Mouse (Mus musculus): ENCODE measurements around the gene Kif1b. TPM values are rescaled to one million over a fixed set of nuclear protein-coding genes. Genes with fewer than 3 reads are reported as not detected.
A peak's percentile ranks its signal among the peaks of the same experiment; 100 is the strongest.
"Not testable (repeated sequence)": the region's sequence is repeated elsewhere in the genome, so short reads cannot be mapped to it uniquely, and the experiment has no call there.

The Kif1b gene
- total RNA-seq, 2 experiments from 2014 or later = 259 to 283 TPM

DNA sequence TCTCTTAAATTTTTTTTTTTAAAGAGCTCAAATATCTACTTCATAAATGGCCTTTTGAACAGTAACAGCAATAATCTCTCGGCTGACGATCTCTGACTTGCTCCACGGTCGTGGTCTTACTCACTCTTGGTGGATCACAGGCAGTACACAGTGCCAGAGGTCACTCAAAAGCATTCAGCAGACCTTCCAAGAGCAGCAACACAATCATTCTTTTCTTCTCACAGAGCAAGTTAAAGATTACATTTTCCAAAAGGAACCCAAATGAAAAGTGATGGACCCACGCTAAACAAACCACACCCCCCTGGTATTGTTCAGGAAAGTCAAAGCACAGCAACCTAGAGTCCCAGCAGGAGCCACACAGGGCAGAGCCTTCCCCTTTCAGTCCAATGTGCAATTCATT lies 130.4 kb downstream of the Kif1b start:
- intact Hi-C loops (cut with DNase I) = no loop called here
- DNase-seq = no peak

DNA sequence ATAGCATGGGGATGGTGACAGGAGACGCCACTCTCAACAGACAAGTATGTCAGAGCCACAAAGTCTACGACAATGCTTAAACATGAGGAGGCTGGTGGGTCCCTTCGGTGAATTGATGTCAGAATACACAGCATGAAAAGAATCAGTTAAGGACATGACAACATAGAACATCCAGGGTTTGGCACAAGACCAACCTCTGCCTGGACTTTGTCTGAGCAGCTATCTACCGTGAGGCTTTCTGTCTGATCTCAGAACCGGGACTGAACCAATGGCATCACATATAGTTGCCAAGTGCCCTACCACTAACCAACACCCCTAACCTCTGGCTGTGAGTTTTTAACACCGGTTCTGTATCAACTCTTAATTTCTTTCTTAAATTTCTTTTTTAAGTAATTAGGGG lies 130.8 kb downstream of the Kif1b start:
- intact Hi-C loops (cut with DNase I) = no loop called here
- DNase-seq = no peak

DNA sequence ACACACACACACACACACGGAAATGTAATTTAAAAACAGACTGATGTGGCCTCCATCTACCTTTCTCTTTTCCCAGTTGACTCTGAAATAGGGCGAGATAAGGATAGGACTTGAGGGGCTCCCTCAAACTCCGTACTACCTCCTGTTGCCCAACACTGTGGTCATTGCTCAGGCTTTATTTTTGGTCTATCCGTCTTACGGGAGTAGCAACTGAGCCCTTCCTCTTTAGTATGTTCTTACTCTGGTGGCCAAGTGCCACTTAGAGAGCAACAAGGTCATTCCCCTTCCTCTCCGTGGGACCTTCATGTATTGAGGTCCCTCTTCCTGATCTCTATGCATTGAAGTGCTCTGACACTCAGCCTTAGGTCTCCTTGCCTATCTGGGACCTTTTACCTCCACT lies 133.8 kb downstream of the Kif1b start:
- no peak for DNase-seq

DNA sequence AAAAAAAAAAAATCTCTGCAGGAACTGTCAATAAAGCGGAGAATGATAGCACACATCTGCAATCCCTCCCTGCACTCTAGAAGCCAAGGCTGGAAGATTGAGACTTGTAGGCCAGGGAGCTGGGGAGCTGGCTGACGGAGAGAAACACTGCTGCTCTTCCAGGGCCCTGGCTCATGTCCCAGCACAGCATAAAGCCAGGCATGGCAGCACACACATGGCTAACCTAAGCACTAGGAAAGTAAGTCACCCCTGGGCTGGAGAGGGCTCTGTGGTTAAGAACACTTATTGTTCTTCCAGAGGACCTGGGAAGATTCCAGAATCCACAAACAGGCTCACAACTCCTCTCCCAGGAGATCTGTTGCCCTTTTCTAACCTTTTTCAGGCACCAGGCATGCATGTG lies 134.8 kb downstream of the Kif1b start:
- intact Hi-C loops (cut with DNase I) = no loop called here
- peak; percentile 60 to 78 for DNase-seq

More for the DNA sequence above, 133.8 kb downstream of the Kif1b start:
- intact Hi-C loops (cut with DNase I) = no loop called here

DNA sequence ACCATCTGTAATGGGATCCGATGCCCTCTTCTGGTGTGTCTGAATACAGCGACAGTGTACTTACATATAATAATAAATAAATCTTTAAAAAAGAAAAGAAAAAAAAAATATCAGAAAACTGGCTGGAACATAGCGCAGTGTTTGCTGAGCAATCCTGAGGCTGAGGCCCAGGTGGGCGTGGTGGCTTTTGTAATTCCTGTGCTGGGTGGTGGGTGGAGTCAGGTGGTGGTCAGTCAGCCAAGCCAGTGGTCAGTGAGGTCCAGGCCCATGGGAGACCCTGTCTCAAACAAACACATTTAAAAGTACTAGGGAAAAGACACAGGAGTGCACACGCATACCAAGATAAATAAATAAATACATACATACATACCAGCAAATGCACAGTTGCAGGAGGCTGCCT lies 135.4 kb downstream of the Kif1b start:
- DNase-seq = peak; percentile 48 to 69
- intact Hi-C loops (cut with DNase I) = no loop called here

DNA sequence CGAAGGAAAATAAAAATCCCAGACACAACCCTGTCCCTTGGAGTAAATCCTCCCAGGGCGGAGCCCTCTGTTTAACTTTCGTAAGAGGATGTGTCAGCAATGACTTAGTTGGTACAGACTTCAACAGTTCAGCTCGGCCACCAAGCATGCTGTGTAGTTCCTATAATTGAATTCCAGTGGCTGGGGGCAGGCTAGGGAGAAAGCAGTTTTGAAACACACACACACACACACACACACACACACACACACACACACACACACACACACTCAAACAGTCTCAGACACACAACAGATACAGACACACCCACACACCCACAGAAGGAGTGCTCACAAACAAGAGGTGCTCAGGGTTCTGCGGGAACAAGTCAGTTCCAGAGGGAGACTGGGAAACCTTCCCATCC lies 135.9 kb downstream of the Kif1b start:
- intact Hi-C loops (cut with DNase I) = no loop called here
- peak in 1 of 2 experiments; percentile 36 for DNase-seq

DNA sequence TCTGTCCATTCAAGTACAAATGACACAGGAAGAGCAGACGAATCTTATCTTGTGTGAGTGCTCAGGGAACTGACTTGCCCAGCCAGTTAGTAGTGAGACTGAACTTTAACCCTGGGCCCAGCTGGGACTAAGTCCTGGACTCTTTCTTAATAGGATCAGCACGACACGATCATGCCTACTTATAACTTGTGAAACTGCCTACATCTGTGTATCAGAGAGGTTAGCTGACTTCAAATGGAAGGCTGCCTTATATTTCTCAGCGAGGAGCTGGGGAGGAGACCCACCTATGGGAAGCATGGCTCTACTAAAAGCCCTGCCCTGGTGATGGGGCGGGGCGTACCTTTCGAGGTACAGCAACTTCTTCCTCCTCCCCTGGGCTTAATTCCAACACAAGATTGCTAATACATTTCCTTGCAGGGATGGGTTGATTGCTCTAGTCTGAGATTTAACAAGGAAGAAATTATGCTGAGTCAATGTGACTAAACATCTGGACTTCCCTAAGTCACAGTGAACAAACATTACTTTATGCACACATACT lies 137.0 kb downstream of the Kif1b start:
- DNase-seq = no peak
- intact Hi-C loops (cut with DNase I) = no loop called here

DNA sequence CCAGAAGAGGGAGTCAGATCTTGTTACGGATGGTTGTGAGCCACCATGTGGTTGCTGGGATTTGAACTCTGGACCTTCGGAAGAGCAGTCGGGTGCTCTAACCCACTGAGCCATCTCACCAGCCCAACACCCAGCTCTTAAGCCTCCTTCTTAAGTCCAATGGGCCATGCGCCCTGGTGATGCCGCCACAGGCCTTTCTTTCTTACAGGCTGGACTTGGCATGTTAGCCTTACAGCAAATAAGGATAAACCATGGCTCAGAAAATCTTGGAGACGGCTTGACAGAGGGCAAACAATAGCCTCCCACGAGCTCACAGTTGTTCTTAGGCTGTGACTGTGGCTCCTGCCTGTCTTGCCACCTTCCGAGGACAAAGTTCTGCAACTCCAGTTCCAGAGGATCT lies 137.6 kb downstream of the Kif1b start:
- intact Hi-C loops (cut with DNase I); DNase-seq: not testable (repeated sequence)

DNA sequence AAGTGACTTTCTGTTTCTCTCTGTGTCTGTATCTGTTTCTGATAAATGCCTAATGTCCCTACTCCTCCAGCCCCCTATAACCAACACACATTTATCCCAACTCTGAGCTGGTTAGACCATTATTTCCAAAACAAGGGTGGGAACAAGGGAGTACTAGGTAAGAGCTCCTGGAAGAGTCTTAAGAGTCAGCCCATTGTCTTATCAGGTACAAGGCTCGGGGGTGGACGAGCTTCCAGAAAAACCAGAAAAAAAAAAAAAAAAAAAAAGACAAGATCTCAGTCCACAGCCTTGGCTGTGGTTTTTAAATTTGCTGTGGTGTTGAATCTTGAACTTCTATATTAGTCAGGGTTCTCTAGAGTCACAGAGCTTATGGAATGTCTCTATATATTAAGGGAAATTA lies 139.5 kb downstream of the Kif1b start:
- intact Hi-C loops (cut with DNase I) = no loop called here

DNA sequence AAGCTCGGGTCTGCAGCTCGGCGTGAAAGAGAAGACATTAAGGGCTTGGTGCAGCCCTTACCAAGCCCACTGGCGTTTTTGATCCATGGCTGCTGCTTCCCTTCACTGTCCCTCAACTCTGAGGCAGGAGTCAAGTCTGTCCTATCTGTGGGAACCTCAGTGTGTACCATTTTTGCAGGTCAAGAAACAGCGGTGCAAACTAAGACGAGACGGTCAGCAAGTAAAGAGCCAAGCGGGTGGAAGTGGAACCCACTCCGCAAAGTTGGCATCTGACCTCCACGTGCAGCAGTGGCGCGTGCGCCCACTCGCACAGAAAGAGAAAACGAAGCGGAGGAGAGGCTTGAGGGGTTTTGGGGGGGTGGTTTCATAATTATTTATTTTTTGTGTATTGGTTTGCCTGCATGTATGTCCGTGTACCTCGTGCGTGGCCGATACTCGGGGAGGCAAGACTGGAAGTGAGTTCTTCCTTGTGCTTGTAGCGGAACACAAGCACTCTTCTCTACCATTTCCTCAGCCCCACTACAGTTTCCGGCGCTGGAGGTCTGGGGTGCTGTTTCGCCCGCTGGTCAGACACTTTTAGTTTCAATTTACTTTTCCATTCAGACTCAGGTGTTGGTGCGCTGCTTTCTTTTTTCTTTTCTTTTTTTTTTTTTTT lies 140.4 kb downstream of the Kif1b start:
- no peak for DNase-seq
- intact Hi-C loops (cut with DNase I) = no loop called here

More for the DNA sequence above, 139.5 kb downstream of the Kif1b start:
- no peak for DNase-seq

DNA sequence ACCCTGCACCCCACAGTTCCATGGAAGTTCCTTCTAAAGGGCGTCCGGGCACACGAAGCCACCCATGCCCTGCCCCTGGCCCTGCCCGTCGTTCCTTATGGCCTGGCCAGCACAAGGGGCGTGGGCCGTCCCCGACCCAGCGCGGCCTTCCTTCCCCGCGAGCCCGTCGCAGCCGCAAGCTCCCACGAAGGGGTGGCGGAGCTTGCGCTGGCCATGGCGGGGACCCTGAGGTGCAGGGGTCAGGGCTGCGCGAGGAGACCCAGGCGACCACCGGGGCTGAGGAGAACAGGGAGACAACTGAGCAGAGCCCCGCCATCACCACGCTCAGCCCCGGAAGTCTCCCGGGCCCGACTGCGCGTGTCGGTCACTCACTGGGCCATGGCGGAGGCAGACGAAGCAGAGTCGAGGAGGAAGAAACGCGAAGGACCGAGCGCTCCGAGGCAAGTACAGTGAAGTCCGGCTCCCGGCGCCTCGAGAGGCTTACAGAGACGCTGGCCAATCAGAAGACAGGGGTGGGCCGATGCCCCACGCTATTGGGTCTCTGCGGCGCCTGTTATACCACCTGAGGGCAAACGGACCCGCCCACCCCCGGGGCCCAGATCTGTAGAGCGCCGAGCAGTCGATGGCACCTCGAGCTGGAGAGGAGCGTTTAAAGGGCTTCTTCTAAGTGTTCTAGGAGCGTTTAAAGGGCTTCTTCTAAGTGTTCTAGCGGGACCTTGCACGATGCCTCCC lies 141.1 kb downstream of the Kif1b start, which contains the start of gene Pgd:
Gene Pgd, minus strand, starts transcription at position 557 of the 732 bp plus-strand sequence.
- intact Hi-C loops (cut with DNase I) = no loop called here
- DNase-seq = peak; percentile 92 to 95

DNA sequence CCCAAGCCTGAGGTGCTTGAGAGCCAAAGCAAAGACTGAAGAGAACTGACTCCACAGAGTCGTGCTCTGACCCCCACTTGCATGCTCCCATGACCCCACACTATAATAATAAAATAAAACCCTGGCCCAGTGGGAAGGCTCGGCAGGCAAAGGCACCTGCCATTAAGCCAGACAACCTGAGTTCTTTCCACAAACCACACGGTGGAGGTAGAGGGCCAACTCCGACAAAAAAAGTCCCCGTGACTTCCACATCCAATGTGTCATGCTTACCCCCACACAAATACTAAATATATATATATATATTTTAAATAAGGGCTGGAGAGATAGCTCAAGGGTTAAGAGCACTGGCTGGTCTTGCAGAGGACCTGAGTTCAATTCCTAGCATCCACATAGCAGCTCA lies 143.3 kb downstream of the Kif1b start:
- intact Hi-C loops (cut with DNase I) = no loop called here
- DNase-seq = no peak

DNA sequence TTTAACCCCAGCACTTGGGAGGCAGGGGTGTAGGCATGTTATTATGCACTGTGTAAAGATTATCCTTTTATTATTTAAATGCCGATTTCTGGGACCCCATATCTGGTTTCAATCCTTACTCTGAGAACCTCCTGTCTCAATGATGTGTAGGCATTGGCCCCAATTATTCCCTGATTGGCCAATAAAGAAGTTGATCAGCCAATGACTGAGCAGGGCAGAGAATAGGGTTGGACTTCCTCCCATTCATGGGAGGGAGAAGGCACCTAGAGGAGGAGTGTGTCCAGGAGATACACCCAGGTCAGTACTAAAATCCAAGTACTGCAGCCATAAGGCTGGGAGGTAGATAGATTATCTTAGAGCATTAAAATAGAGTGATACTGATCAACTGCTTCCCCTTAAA lies 144.3 kb downstream of the Kif1b start:
- intact Hi-C loops (cut with DNase I) = no loop called here

DNA sequence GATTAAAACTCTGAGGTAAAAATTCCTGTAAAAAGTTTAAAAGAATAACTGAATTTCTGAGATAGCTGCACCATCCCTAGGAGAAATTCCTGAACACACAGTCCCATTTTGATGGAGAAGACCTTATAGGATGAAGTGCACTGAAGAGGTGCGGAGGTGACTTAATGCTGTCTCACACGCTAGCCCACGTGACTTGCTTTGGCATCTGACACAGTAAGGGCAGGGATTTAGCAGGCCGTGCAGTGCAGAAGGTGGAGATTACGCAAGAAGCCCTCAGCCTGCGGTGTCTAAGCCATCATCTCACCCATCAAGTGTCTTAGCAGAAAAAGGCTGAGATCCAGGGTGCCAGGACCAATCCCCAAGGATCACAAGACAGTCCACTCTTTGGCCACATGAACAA lies 146.3 kb downstream of the Kif1b start:
- intact Hi-C loops (cut with DNase I) = no loop called here
- DNase-seq = no peak

More for the DNA sequence above, 144.3 kb downstream of the Kif1b start:
- DNase-seq = no peak

DNA sequence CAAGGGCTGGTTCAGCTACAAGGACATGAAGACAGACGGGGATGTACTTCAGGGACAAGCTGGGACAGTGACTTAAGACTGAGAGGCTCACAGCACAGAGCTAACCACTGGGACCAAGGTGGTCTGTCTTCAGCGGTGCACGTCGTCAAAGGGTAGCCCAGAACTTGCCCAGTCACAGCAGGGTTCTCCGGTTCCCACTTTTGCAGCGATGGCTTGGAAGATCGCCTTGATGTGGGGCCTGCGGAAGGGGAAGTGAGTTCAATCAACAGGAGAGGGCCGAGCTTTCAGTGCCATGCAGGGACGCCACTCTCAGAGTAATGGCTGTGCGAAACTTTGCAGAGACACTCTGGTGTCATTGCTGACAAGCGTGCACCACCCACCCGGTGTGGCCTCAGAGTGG lies 147.6 kb downstream of the Kif1b start:
- DNase-seq = no peak
- intact Hi-C loops (cut with DNase I) = no loop called here

DNA sequence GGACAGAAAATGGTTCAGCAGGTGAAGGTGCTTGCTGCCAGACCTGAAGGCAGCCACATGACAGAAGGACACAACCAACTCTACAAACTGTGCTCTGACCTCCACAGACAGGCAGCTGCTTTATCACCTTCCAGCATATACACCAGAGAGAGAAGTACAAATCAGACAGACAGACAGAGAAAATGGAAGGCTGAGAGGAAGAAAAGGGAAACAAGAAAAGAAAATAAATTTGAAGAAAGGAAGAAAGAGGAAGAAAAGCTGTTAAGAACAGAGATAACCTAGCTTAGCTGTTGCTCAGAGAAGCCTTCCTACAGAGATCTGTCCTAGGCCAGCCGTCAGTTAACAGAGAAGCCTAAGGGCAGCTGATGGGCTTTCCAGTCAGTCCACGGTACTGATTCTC lies 148.3 kb downstream of the Kif1b start:
- intact Hi-C loops (cut with DNase I) = no loop called here
- no peak for DNase-seq

DNA sequence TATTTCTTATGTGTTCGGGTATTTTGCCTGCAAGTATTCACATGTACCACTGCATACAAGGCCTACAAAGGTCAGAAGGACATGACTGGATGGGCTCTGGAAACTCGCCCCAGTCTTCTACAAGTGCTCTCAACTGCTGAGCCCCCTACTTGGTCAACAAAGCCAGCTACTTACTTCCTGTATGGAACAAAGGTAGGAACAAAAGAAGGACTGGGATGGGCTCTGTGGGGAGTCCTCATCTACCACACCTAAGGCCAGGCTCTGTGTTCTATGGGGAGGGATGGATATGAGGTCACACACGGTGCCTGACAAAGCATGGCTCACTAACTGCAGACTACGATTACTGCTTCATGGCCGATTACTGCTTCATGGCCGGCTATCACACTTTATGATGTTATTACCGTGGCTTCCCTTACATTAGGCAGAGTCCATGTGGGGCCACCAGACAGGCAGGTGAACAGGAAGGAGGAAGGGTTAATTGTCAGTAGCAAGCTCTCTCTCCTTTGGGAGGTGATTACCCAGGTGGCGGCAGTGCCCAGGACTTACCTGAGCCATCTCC lies 150.0 kb downstream of the Kif1b start:
- no peak for DNase-seq
- intact Hi-C loops (cut with DNase I) = no loop called here

DNA sequence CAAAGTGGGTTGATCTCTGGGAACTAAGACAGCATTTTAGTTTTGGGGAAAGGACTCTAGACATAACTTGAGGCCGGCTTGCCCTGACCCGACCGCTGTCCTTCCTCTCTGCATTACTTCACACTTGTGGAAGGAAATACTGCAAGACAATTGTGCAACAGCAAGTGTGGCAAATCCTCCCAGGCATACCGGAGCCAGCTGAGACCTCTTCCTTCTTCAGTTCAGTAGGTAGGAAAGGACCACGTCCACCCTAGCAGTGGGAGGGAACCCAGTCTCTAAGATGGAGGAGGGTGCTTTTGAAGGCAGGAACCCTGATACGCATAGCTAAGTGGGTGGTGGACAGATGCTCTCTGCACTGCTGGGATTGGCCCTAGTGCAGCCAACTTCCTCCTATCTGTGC lies 151.8 kb downstream of the Kif1b start:
- intact Hi-C loops (cut with DNase I) = no loop called here
- DNase-seq = no peak

DNA sequence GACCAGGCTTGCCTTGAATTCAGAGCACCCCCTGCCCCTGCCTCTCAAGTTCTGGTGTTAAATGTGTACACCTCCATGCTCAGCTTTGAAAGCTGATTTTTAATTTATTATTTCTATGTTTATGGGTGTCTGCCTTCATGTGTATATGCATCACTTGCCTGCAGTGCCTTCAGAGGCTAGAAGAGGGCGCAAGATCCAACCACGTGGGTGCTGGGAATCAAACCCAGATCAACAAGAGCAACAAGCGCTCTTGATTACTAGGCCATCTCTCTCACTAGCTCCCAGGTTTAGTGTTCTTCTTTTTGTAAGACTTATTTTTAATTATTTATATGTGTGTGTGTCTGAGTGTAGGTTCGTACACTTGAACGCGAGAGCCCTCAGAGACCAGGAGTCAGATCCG lies 152.6 kb downstream of the Kif1b start:
- intact Hi-C loops (cut with DNase I) = no loop called here
- no peak for DNase-seq

DNA sequence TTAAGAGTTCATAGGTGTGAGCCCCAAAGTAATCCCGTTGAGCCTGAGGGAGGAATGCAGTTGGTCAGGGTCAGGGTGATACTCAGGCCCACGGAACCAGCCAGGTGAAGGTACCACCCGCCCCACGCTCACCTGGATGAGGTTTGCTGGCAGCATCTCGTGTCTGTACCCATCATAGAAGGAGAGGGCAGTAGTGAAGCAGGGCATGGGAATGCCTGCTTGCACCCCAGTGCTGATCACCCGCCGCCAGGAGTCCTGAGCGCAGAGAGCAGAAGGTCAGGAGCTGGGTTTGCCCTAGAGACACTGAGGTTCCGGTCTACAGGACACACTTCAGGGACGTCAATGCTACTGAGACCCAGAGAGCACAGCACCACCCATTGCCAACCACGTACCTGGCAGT lies 156.8 kb downstream of the Kif1b start:
- no peak for DNase-seq
- intact Hi-C loops (cut with DNase I) = no loop called here

DNA sequence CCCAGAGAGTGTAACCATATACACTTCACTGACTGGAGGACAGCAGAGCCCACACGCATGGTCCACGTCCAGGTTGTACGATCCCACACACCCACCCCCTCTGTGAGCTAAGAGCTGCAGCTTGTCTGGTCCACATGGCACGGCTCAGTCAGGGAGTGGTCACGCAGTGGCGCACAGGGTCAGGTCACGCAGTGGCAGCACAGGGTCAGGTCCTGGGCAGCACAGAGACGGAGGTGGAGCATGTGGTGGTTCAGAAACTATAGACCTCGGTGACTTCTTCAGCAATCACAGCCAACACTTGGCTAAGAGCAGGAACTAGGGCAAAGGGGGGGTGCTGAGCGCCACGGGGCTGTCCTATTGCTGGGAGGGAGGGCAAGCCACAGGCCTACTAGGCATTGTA lies 157.2 kb downstream of the Kif1b start:
- DNase-seq = no peak
- intact Hi-C loops (cut with DNase I) = no loop called here

DNA sequence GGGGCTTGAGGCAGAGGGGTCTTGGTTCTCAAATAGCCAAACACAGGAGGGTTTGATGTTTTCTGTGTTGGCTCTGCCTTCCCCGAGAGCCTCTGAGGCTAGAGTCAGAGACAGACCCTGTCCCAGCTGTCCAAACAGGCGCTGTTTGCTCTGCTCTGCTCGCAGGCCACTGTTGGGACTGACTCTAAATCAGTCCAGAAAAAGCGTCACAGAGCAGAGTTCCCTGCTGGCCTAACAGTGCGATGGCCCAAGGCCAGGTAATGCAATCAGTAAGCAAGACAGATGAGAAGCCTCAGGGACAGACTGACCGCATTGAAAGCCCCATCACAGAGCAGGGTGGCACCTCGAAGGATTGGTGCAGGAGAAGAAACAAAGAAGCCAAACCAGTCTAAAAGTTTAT lies 157.9 kb downstream of the Kif1b start:
- peak in 1 of 2 experiments; percentile 31 for DNase-seq
- intact Hi-C loops (cut with DNase I) = loop anchor here (5.0 to 10.0 kb wide), 2 partner anchors 33 to 395 kb away; no protein-coding TSS in a partner anchor

Data from gastrocnemius, postnatal 36 days (tissue).